Mouse (Mus musculus) MEL (cell line): ENCODE results near the gene Szrd1. TPM values are rescaled to one million over a fixed set of nuclear protein-coding genes. Genes with fewer than 3 reads are reported as not detected.
A peak's percentile ranks its signal among the peaks of the same experiment; 100 is the strongest.
"Not testable (repeated sequence)": the region's sequence is repeated elsewhere in the genome, so short reads cannot be mapped to it uniquely, and the experiment has no call there.

ENCODE experiments used
- DNase-seq: peaks from one replicate; pipeline ENCODE4 v3.0.0; 2011; ENCODE audit warnings: low read depth, low spot score
- H3K27ac ChIP-seq: 2 replicates; pipeline ENCODE4 v1.5.1; 2012; ENCODE audit warnings: low read depth, mild to moderate bottlenecking, control low read depth, low read length, moderate library complexity; ENCODE audit not compliant: control insufficient read depth
- H3K27me3 ChIP-seq, 2 experiments: fragments of 150-350 bp in 1 of 2; sonication (generic) in 1 of 2; 2 replicates each; pipeline ENCODE4 v1.6.1; 2012; ENCODE audit warnings: low read length in 2 of 2, mild to moderate bottlenecking in 2 of 2, improper control_type of control experiment in 1 of 2, moderate library complexity in 1 of 2; ENCODE audit not compliant: insufficient read depth in 2 of 2, control insufficient read depth in 1 of 2
- H3K36me3 ChIP-seq, 2 experiments: 2 replicates each; pipeline ENCODE4 v1.6.1; 2012 to 2014; ENCODE audit warnings: low read length in 2 of 2, improper control_type of control experiment in 1 of 2, inconsistent platforms in 1 of 2, mild to moderate bottlenecking in 1 of 2; ENCODE audit not compliant: insufficient read depth in 2 of 2, control insufficient read depth in 1 of 2
- H3K4me1 ChIP-seq, 2 experiments: fragments of 150-350 bp in 1 of 2; sonication (generic) in 1 of 2; 2 replicates each; pipeline ENCODE4 v1.6.1; 2012; ENCODE audit warnings: low read length in 2 of 2, improper control_type of control experiment in 1 of 2, mild to moderate bottlenecking in 1 of 2; ENCODE audit not compliant: insufficient read depth in 2 of 2, control insufficient read depth in 1 of 2
- H3K4me3 ChIP-seq, 2 experiments: fragments of 150-350 bp in 1 of 2; sonication (generic) in 1 of 2; 2 replicates each; pipeline ENCODE4 v1.5.1; 2012; ENCODE audit warnings: low read depth in 2 of 2, low read length in 2 of 2, mild to moderate bottlenecking in 2 of 2, moderate library complexity in 2 of 2, control low read depth in 1 of 2, improper control_type of control experiment in 1 of 2; ENCODE audit not compliant: control insufficient read depth in 1 of 2, insufficient read depth in 1 of 2
- H3K79me2 ChIP-seq: 2 replicates; pipeline ENCODE4 v1.6.1; 2012; ENCODE audit warnings: mild to moderate bottlenecking, low read length, moderate library complexity; ENCODE audit not compliant: control insufficient read depth, poor library complexity, insufficient read depth
- H3K9ac ChIP-seq: 2 replicates; pipeline ENCODE4 v1.6.1; 2012; ENCODE audit warnings: low read depth, mild to moderate bottlenecking, control low read depth, low read length, moderate library complexity; ENCODE audit not compliant: control insufficient read depth, poor library complexity, severe bottlenecking
- H3K9me3 ChIP-seq: fragments of 150-350 bp; sonication (generic); replicated peaks from 2 replicates; pipeline ENCODE4 v1.6.1; 2012; ENCODE audit warnings: mild to moderate bottlenecking, low read length, improper control_type of control experiment, moderate library complexity; ENCODE audit not compliant: insufficient read depth
- EP300 ChIP-seq, 2 experiments: IDR thresholded peaks; 2 replicates each; pipeline ENCODE4 v1.6.1; 2011; ENCODE audit warnings: improper control_type of control experiment in 2 of 2, low read length in 2 of 2, low read depth in 1 of 2, mild to moderate bottlenecking in 1 of 2
- GABPA ChIP-seq: IDR thresholded peaks from 2 replicates; pipeline ENCODE4 v1.6.1; 2012; ENCODE audit warnings: low read depth, mild to moderate bottlenecking, inconsistent platforms, low read length, improper control_type of control experiment, moderate library complexity
- GATA1 ChIP-seq: IDR thresholded peaks from 2 replicates; pipeline ENCODE4 v1.6.1; 2011; ENCODE audit warnings: low read depth, low read length, improper control_type of control experiment
- HCFC1 ChIP-seq: IDR thresholded peaks from 2 replicates; pipeline ENCODE4 v1.6.1; 2012; ENCODE audit warnings: low read depth, mild to moderate bottlenecking, inconsistent platforms, low read length, improper control_type of control experiment, moderate library complexity
- JUND ChIP-seq: IDR thresholded peaks from 2 replicates; pipeline ENCODE4 v1.6.1; 2011; ENCODE audit warnings: low read depth, mild to moderate bottlenecking, improper control_type of control experiment, low read length
- MAZ ChIP-seq: IDR thresholded peaks from 2 replicates; pipeline ENCODE4 v1.6.1; 2012; ENCODE audit warnings: low read depth, mild to moderate bottlenecking, inconsistent platforms, low read length, improper control_type of control experiment
- MEF2A ChIP-seq: IDR thresholded peaks from 2 replicates; pipeline ENCODE4 v1.6.1; 2014; ENCODE audit warnings: low read depth, mild to moderate bottlenecking, inconsistent platforms, low read length, improper control_type of control experiment; ENCODE audit not compliant: poor library complexity, insufficient replicate concordance, severe bottlenecking; ENCODE audit errors: extremely low read depth
- MXI1 ChIP-seq: IDR thresholded peaks from 2 replicates; pipeline ENCODE4 v1.6.1; 2011; ENCODE audit warnings: mild to moderate bottlenecking, low read depth, low read length, improper control_type of control experiment
- MYB ChIP-seq: IDR thresholded peaks from 2 replicates; pipeline ENCODE4 v1.6.1; 2011; ENCODE audit warnings: mild to moderate bottlenecking, low read depth, low read length, improper control_type of control experiment
- NELFE ChIP-seq: IDR thresholded peaks from 2 replicates; pipeline ENCODE4 v1.6.1; 2011; ENCODE audit warnings: low read depth, low read length, improper control_type of control experiment
- POLR2A ChIP-seq, 2 experiments: IDR thresholded peaks; 2 replicates each; pipeline ENCODE4 v1.6.1; 2011 to 2012; ENCODE audit warnings: low read length in 2 of 2, mild to moderate bottlenecking in 2 of 2, control low read depth in 1 of 2, improper control_type of control experiment in 1 of 2, low read depth in 1 of 2, moderate library complexity in 1 of 2; ENCODE audit not compliant: control insufficient read depth in 1 of 2, insufficient read depth in 1 of 2, poor library complexity in 1 of 2
- POLR2AphosphoS5 ChIP-seq: IDR thresholded peaks from 2 replicates; pipeline ENCODE4 v1.6.1; 2012; ENCODE audit warnings: low read depth, borderline replicate concordance, mild to moderate bottlenecking, inconsistent platforms, low read length, moderate library complexity, mixed read lengths
- RAD21 ChIP-seq: IDR thresholded peaks from 2 replicates; pipeline ENCODE4 v1.6.1; 2011; ENCODE audit warnings: mild to moderate bottlenecking, low read depth, low read length, improper control_type of control experiment
- RCOR1 ChIP-seq: IDR thresholded peaks from 2 replicates; pipeline ENCODE4 v1.6.1; 2012; ENCODE audit warnings: low read depth, mild to moderate bottlenecking, inconsistent platforms, low read length, improper control_type of control experiment
- SMC3 ChIP-seq: IDR thresholded peaks from 2 replicates; pipeline ENCODE4 v1.6.1; 2011; ENCODE audit warnings: low read depth, low read length, improper control_type of control experiment
- TBP ChIP-seq: IDR thresholded peaks from 2 replicates; pipeline ENCODE4 v1.8.0; 2011; ENCODE audit warnings: low read depth, low read length, improper control_type of control experiment
- TCF12 ChIP-seq: IDR thresholded peaks from 2 replicates; pipeline ENCODE4 v1.6.1; 2014; ENCODE audit warnings: low read depth, mild to moderate bottlenecking, inconsistent platforms, low read length, improper control_type of control experiment, moderate library complexity
- ZC3H11A ChIP-seq: IDR thresholded peaks from 2 replicates; pipeline ENCODE4 v1.6.1; 2012; ENCODE audit warnings: low read depth, mild to moderate bottlenecking, inconsistent platforms, low read length, improper control_type of control experiment
- ZMIZ1 ChIP-seq: IDR thresholded peaks from 2 replicates; pipeline ENCODE4 v1.6.1; 2012; ENCODE audit warnings: low read depth, mild to moderate bottlenecking, inconsistent platforms, low read length, improper control_type of control experiment, moderate library complexity
- ZNF384 ChIP-seq: IDR thresholded peaks from 2 replicates; pipeline ENCODE4 v1.6.1; 2012; ENCODE audit warnings: low read depth, mild to moderate bottlenecking, inconsistent platforms, low read length, improper control_type of control experiment
- polyA plus RNA-seq, 2 experiments: library from polyadenylated mRNA; stranded (reverse) in 1 of 2; unstranded in 1 of 2; fragments of >175 nt in 1 of 2; fragments of >200 nt in 1 of 2; gene quantifications; 2 replicates each; pipeline versions ENCODE4 v1.2.1 to v1.2.4; 2012; ENCODE audit warnings: low replicate concordance in 2 of 2, low read depth in 1 of 2; ENCODE audit not compliant: insufficient read length in 2 of 2, insufficient read depth in 1 of 2, missing spikeins in 1 of 2
- total RNA-seq: library from RNA; depleted of rRNA; stranded (reverse); fragments of 300-350 nt; gene quantifications from 2 replicates; pipeline ENCODE4 v1.2.3, GENCODE M21; 2012

Gene Szrd1
- total and polyA plus RNA-seq, 3 experiments = 63.0 to 137 TPM; not detected in 1

DNA sequence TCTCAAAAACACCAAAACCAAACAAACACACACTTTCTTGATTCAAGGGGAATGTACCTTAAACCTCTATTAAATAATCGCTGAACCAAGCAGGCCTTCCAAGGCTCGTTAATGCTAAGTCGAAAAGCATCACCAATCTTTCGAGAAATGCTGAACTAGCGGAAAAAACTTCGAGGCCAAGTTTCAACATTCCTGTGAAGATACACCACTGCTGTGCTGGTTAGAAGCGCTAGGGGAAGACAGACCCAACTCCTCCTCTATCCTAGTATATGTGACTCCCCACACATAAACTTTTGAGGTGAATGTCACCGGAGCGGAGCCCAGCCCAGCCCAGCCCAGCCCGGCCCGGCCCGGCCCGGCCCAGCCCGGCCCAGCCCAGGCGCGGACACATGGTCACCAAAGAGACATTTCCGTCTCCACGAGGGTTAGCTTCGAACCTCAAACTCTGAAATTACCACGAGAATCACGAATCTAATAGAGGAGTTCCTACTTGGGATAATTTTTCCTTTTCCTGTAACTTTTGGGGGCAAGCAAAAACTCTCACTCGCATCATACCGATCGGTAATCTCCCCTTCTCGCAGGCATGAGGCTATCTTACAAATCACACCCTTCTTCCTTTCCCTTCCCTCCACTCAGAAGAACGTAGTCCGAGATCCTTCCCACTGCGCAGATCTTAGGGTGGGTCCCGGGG, 1.0 kb downstream of the Szrd1 start (continued):
- TF ChIP-seq GABPA = no peak
- TF ChIP-seq SMC3 = no peak
- 0 out of 2 replicates have a peak, but pooled peaks have one; percentile 21 for TF ChIP-seq RCOR1
- TF ChIP-seq MYB = no peak
- peak; percentile 27; the same call in 1 of the 2 replicates for TF ChIP-seq TBP
- TF ChIP-seq POLR2A (IDR thresholded peaks at IDR 0.05; ENCODE audit: control insufficient read depth in 1 of 2, insufficient read depth in 1 of 2, low read depth in 1 of 2, low read length in 2 of 2, poor library complexity in 1 of 2) = 0 out of 4 replicates have a peak, but pooled peaks of 1 of the 2 experiments have one; percentile 1
- TF ChIP-seq POLR2AphosphoS5 = no peak
- TF ChIP-seq, all 39 proteins: peak for 7

- TF ChIP-seq ZNF384 = peak; percentile 52
- H3K9ac ChIP-seq = not testable (repeated sequence)
These were observed 1.8 kb downstream of the Szrd1 start for GRCm38 (mm10) chr4:141137740-141138139.

GRCm38 (mm10) chr4:141136126-141136525, 3.4 kb downstream of the Szrd1 start:
- no peak for TF ChIP-seq MXI1
- Histone ChIP-seq H3K4me3 (no peak overlapping the region), H3K36me3 (peaks cover 0 to 10% of the 10 kb centered on the region in 2 experiments), H3K79me2 (peaks cover 73% of the 10 kb centered on the region), H3K27me3 (no peaks in the 10 kb centered on the region), H3K9me3 (no peaks in the 10 kb centered on the region), H3K4me1 (peaks cover 0 to 11% of the 10 kb centered on the region in 2 experiments; a peak in 2 of 4 replicates), H3K9ac (no peak overlapping the region), H3K27ac (no peak overlapping the region)
- DNase-seq = no peak

More at GRCm38 (mm10) chr4:141137740-141138139, 1.8 kb downstream of the Szrd1 start:
- not testable (repeated sequence) for H3K27me3 ChIP-seq, H3K9me3 ChIP-seq, H3K27ac ChIP-seq, H3K36me3 ChIP-seq
- Histone ChIP-seq H3K4me1 (peaks cover 0 to 14% of the 10 kb centered on the region in 2 experiments; a peak in 2 of 4 replicates), H3K4me3 (peak overlapping the region in 1 of 2 experiments; percentile 94; a peak in 1 of 4 replicates), H3K79me2 (peaks cover 58% of the 10 kb centered on the region)
- DNase-seq = peak; percentile 40

DNA sequence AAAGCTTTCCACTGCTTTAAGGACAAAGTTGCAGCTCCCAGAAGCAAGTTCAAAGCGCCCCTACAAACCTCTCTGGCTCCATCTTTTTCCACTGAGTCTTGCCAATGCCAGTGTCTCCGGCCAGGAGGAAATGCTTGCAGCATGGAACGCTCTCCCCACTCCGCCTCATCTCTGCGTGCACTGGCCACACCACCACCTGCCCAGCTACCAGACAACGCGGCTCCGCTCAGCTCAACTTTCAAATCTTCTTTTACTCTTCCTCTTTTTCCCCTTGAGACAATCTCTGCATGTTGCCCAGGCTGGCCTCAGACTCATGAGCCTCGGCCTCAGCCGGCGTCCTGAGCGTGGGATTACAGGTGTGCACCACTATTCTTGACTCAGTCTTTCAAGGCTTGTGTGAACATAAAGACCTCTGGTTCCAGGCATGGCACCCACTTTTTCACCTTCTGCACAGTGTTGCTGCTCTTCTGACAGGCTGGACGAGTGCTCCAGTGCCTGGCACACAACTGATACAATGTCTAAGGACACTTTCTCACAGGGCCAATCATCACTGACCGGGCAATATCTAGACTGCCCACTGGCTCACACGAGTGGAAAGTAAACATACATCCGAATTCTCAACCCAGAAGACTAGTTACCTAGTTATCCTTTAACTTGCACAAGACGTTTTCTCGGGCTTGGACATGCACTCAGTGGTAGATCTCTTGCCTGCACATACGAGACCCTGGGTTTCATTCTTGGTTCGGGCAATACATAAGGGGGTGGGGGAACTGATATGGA, 4.6 kb downstream of the Szrd1 start:
- no peak overlapping the region for H3K27ac ChIP-seq
- peaks cover 0 to 8% of the 10 kb centered on the region in 2 experiments for H3K36me3 ChIP-seq
- H3K4me1 ChIP-seq = peaks cover 0 to 8% of the 10 kb centered on the region in 2 experiments; a peak in 2 of 4 replicates
- no peaks in the 10 kb centered on the region for H3K9me3 ChIP-seq
- no peak overlapping the region for H3K4me3 ChIP-seq
- DNase-seq = no peak
- TF ChIP-seq NELFE (no peak), TCF12 (no peak), ZC3H11A (no peak), MYB (no peak), RAD21 (no peak), MAZ (no peak), JUND (no peak), EP300 (IDR thresholded peaks at IDR 0.05; ENCODE audit: low read depth in 1 of 2, low read length in 2 of 2) (no peak), GABPA (no peak), ZMIZ1 (no peak), MEF2A (no peak), HCFC1 (no peak), GATA1 (no peak)
- H3K27me3 ChIP-seq = no peaks in the 10 kb centered on the region
- H3K9ac ChIP-seq = no peak overlapping the region
- peaks cover 83% of the 10 kb centered on the region for H3K79me2 ChIP-seq
